Mouse (Mus musculus): ENCODE measurements around the gene Pepd. TPM values are rescaled to one million over a fixed set of nuclear protein-coding genes. Genes with fewer than 3 reads are reported as not detected.

Pepd gene
- polyA plus RNA-seq, 1 experiment from 2014 or later: 62.5 TPM

DNA sequence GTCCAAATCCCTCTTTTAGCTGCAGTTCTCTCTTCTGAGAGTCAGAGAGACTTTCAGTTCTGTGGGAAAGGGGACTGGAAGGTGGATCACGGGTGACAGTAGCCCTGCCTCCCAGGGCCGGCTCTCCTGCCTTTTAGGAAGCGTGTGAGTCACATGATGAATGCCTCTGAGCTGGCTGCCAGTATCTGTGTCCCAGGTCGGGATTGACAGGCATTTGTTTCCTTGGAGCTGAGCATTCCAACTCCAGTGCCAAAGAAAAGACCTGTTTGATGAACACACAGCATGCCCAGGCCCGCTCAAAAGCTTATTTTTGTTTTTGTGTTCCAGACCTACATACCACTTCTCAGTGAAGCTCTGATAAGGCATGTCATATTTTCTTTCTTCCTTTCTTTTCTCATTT is 164.5 kb downstream of the Pepd start:
- no peak overlapping the region for H3K4me2 ChIP-seq
- H3K9ac ChIP-seq: no peak overlapping the region
- no peaks in the 10 kb centered on the region for H3K27me3 ChIP-seq (replicated peaks)
- H3K36me3 ChIP-seq (replicated peaks): no peaks in the 10 kb centered on the region
- H3K9me3 ChIP-seq: no peaks in the 10 kb centered on the region
- no peak for ATAC-seq (replicated peaks)
- no peak overlapping the region for H3K4me3 ChIP-seq
- 36% methylated on average over 5 of the region's 5 CpGs for WGBS
- H3K27ac ChIP-seq: no peak overlapping the region
- H3K4me1 ChIP-seq: no peaks in the 10 kb centered on the region

DNA sequence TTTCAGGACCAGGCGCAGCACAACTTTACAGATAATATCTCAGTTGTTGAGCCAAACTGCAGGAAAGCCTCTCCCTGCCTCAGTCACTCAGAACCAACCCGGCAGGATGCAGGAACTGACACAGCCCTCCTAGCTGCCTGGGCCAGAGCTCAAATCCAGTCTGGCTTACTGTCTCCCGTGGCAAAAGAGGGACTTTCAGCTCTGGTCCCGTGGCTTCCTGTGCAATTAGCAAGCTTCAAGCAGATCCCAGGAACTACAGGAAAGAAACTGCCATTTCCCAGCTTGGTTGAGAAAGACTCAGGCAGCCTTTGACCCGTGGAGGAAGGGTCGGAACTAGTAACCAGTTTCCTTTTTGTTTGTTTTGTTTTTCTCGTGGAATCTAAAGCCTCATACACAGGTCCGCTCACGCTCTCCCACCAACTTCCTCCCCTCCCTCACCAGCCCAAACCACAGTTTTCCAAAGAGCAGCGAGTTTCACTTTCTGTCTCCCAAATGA is 168.7 kb downstream of the Pepd start:
- H3K4me3 ChIP-seq: no peak overlapping the region
- no peak for ATAC-seq (replicated peaks)
- no peak overlapping the region for H3K27ac ChIP-seq
- 48% methylated on average over 10 of the region's 10 CpGs for WGBS
- no peak overlapping the region for H3K9ac ChIP-seq
- no peaks in the 10 kb centered on the region for H3K27me3 ChIP-seq (replicated peaks)
- no peaks in the 10 kb centered on the region for H3K36me3 ChIP-seq (replicated peaks)
- H3K4me2 ChIP-seq: no peak overlapping the region
- peaks cover 2% of the 10 kb centered on the region for H3K4me1 ChIP-seq
- H3K9me3 ChIP-seq: no peaks in the 10 kb centered on the region

DNA sequence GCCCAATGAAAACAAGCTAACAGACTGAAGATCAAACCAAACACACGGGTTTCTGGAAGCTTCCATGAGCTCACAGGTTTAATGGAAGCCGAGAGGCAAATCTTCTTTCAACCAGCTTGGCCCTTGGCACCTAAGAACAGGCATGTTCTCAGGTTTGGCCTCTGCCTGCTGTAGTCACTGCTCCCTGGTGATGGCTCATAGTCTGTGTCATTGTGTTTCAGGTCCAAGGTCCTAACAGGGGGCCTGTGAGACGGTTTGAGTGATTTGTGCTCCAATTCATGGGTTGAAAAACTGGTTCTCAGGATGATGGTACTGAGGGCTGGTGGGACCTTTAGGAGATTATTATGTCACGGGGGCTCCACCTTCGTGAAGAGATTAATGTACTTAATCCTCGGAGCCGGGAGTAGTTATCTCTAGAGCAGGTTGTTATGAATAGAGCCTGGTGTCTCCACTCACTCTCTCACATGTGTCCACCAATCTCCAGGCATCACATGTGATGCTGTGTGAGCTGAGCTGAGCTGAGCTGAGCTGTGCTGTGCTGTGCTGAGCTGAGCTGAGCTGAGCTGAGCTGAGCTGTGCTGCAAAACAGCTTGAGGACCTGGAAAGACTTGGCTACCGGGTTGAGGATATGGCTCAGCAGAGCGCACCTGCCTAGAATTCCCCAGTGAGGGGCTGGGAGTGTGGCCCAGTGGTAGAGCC is 169.4 kb downstream of the Pepd start:
- Histone ChIP-seq H3K27me3 (replicated peaks) (no peaks in the 10 kb centered on the region), H3K27ac (no peak overlapping the region), H3K9me3 (no peaks in the 10 kb centered on the region), H3K4me2 (no peak overlapping the region), H3K4me3 (no peak overlapping the region), H3K4me1 (peaks cover 9% of the 10 kb centered on the region), H3K36me3 (replicated peaks) (no peaks in the 10 kb centered on the region), H3K9ac (no peak overlapping the region)
- 62% methylated on average over 9 of the region's 9 CpGs for WGBS
- ATAC-seq (replicated peaks): no peak

DNA sequence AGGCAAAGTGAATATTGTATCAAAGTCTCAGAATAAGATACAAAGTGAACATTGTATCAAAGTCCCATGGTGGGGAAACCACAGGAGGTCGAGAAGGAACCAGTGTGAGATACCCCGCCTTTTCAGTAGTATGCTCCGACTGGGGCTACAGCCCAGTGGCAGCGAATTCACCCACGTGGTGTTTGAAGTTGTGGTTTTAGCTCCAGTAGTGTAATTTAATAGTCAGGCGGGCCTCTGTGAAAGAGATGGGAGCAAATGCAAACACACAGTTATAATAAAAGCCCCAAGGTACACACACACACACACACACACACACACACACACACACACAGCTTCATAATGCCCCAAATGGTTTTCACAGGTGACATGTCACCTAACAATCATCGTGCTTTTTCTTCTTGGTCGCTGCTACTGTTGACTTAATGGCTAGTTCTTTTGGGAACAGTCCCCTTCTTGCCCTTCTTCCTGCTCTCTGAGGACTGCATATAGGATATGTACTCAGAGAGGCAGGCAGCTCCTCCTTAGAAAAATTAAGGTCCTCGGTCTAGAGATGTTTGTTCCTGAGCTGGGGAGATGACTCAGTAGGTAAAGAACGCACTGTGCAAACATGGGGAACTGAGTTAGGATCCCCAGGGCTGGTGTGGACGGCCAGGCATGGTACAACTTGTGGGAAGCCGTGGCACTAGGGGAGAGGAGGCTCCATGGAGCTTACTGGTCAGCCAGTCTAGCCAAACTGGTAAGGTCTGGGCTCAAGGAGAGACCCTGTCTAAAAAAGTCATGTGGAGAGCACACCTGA is 172.6 kb downstream of the Pepd start:
- 84% methylated on average over 12 of the region's 12 CpGs for WGBS
- Histone ChIP-seq H3K4me1 (peaks cover 18% of the 10 kb centered on the region), H3K4me2 (no peak overlapping the region), H3K36me3 (replicated peaks) (no peaks in the 10 kb centered on the region), H3K4me3 (no peak overlapping the region), H3K9ac (no peak overlapping the region), H3K27ac (no peak overlapping the region), H3K27me3 (replicated peaks) (no peaks in the 10 kb centered on the region), H3K9me3 (no peaks in the 10 kb centered on the region)
- no peak for ATAC-seq (replicated peaks)

DNA sequence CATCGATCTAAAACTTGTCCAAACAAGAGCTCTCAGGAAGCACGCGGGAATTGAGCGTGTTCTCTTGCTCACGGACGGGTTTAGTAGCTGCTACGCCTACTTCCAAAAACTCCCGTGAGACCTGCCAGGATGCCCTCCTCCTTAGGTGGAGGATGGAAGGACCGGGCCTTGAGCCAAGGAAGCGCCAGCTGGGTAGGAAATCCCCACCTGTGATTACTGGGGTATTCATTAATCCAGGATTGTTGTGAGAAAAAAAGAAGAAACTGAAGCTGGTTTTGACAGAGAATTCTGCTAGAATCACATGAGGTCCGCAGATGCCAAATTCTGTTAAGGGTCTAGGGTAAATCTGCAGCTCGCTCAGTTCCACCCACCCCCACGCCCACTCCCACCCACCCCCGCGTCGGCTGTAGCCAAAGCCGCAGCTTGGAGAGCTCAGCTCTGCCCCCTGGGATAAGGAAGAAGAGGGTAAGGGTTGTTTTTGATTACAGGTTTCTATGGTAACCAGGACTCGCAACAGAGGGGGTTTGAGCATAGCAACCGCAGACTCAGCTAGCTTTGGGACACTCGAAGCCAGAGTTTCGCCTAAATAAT is 174.2 kb downstream of the Pepd start:
- ATAC-seq (replicated peaks): peak; percentile 83
- Histone ChIP-seq H3K4me3 (peak overlapping the region; percentile 23), H3K9ac (no peak overlapping the region), H3K4me1 (peaks cover 18% of the 10 kb centered on the region), H3K27ac (0 out of 2 replicates have a peak overlapping the region, but pooled peaks have one; percentile 22), H3K27me3 (replicated peaks) (no peaks in the 10 kb centered on the region), H3K9me3 (no peaks in the 10 kb centered on the region), H3K4me2 (peak overlapping the region; percentile 50), H3K36me3 (replicated peaks) (no peaks in the 10 kb centered on the region)
- under 1% methylated on average over 21 of the region's 21 CpGs for WGBS

DNA sequence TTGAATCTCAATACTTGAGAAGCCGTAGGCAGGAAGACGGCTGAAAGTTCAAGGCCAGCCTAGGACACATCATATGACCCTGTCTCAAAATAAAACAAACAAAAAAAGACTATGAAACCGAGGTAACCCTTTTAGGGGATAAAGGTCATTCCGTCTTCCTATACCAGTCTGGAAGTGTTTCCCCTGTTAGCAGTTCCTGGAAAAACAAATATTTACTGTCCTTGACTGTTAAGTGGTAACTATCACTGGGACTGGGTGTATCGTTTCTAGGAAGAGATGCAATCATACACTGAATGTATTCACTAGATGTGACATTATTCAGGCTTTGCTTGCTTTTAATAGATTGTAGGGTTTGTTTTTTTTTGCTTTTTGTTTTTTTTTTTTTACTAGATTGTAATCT is 178.4 kb downstream of the Pepd start:
- H3K9ac ChIP-seq: no peak overlapping the region
- H3K9me3 ChIP-seq: no peaks in the 10 kb centered on the region
- H3K4me3 ChIP-seq: no peak overlapping the region
- H3K4me1 ChIP-seq: peaks cover 18% of the 10 kb centered on the region
- no peaks in the 10 kb centered on the region for H3K36me3 ChIP-seq (replicated peaks)
- no peak for ATAC-seq (replicated peaks)
- no peak overlapping the region for H3K4me2 ChIP-seq
- H3K27me3 ChIP-seq (replicated peaks): no peaks in the 10 kb centered on the region
- no peak overlapping the region for H3K27ac ChIP-seq
- WGBS: 88% methylated on average over 5 of the region's 5 CpGs

Small RNA genes lying within 50 kb of the gene (microRNA-seq; reads per million reads assigned to microRNA genes)
- not detected for gene Gm25033

Other genes starting within 250 kb of the Pepd start
- gene Chst8, start 99.7 kb upstream of the Pepd start, polyA plus RNA-seq (2015; fragmentation: Nextera tagmentation; extraction: Ambion mirVana): 17.1 TPM in 2 replicates
- gene Cebpg, start 144.2 kb downstream of the Pepd start, polyA plus RNA-seq (2015; fragmentation: Nextera tagmentation; extraction: Ambion mirVana): 30.8 and 31.5 TPM in 2 replicates
- gene Cebpa, start 206.9 kb downstream of the Pepd start, polyA plus RNA-seq (2015; fragmentation: Nextera tagmentation; extraction: Ambion mirVana): 0.59 and 0.80 TPM in 2 replicates

Data from midbrain, embryonic 15.5 days (tissue).